Mouse (Mus musculus): ENCODE data around the gene Vdr. TPM values are rescaled to one million over a fixed set of nuclear protein-coding genes. Genes with fewer than 3 reads are reported as not detected.

Vdr gene
- polyA plus RNA-seq, 1 experiment = 0.46 TPM

GRCm38 (mm10) chr15:97864361-97865045, 45.9 kb downstream of the Vdr start:
- Histone ChIP-seq H3K4me1 (ENCODE audit: control insufficient read depth, insufficient read depth, low read length) (no peaks in the 10 kb centered on the region), H3K27me3 (ENCODE audit: control insufficient read depth, insufficient read depth, low read length) (no peaks in the 10 kb centered on the region), H3K27ac (ENCODE audit: insufficient read depth, low read length) (no peak overlapping the region), H3K4me3 (replicated peaks; ENCODE audit: insufficient read depth, low read depth, low read length) (no peak overlapping the region)
- TF ChIP-seq CTCF (IDR thresholded peaks at IDR 0.05; ENCODE audit: borderline replicate concordance, insufficient read depth, low read depth, low read length) = no peak
- TF ChIP-seq POLR2A (IDR thresholded peaks at IDR 0.05; ENCODE audit: borderline replicate concordance, insufficient read depth, low read length) = no peak
- 55% methylated on average over 8 of the region's 8 CpGs for WGBS
- DNase-seq = no peak

- no peak overlapping the region for H3K4me3 ChIP-seq (replicated peaks; ENCODE audit: insufficient read depth, low read depth, low read length)
- no peak for DNase-seq
- H3K27ac ChIP-seq (ENCODE audit: insufficient read depth, low read length) = no peak overlapping the region
- TF ChIP-seq POLR2A (IDR thresholded peaks at IDR 0.05; ENCODE audit: borderline replicate concordance, insufficient read depth, low read length) (no peak), CTCF (IDR thresholded peaks at IDR 0.05; ENCODE audit: borderline replicate concordance, insufficient read depth, low read depth, low read length) (no peak)
- no peaks in the 10 kb centered on the region for H3K27me3 ChIP-seq (ENCODE audit: control insufficient read depth, insufficient read depth, low read length)
- no peaks in the 10 kb centered on the region for H3K4me1 ChIP-seq (ENCODE audit: control insufficient read depth, insufficient read depth, low read length)
- 49% methylated on average over 18 of the region's 18 CpGs for WGBS
These were observed 46.9 kb downstream of the Vdr start for GRCm38 (mm10) chr15:97863494-97863881.

GRCm38 (mm10) chr15:97862881-97863493, 47.4 kb downstream of the Vdr start:
- Histone ChIP-seq H3K27ac (ENCODE audit: insufficient read depth, low read length) (no peak overlapping the region), H3K27me3 (ENCODE audit: control insufficient read depth, insufficient read depth, low read length) (no peaks in the 10 kb centered on the region), H3K4me1 (ENCODE audit: control insufficient read depth, insufficient read depth, low read length) (no peaks in the 10 kb centered on the region), H3K4me3 (replicated peaks; ENCODE audit: insufficient read depth, low read depth, low read length) (no peak overlapping the region)
- 46% methylated on average over 14 of the region's 14 CpGs for whole genome bisulfite sequencing
- no peak for DNase-seq
- TF ChIP-seq POLR2A (IDR thresholded peaks at IDR 0.05; ENCODE audit: borderline replicate concordance, insufficient read depth, low read length) = no peak
- TF ChIP-seq CTCF (IDR thresholded peaks at IDR 0.05; ENCODE audit: borderline replicate concordance, insufficient read depth, low read depth, low read length) = no peak

- Histone ChIP-seq H3K27ac (ENCODE audit: insufficient read depth, low read length) (no peak overlapping the region), H3K27me3 (ENCODE audit: control insufficient read depth, insufficient read depth, low read length) (no peaks in the 10 kb centered on the region), H3K4me3 (replicated peaks; ENCODE audit: insufficient read depth, low read depth, low read length) (no peak overlapping the region), H3K4me1 (ENCODE audit: control insufficient read depth, insufficient read depth, low read length) (no peaks in the 10 kb centered on the region)
- DNase-seq = no peak
- TF ChIP-seq POLR2A (IDR thresholded peaks at IDR 0.05; ENCODE audit: borderline replicate concordance, insufficient read depth, low read length) = no peak
- no peak for TF ChIP-seq CTCF (IDR thresholded peaks at IDR 0.05; ENCODE audit: borderline replicate concordance, insufficient read depth, low read depth, low read length)
- 80% methylated on average over 3 of the region's 3 CpGs for WGBS
These were observed 50.1 kb downstream of the Vdr start for GRCm38 (mm10) chr15:97860353-97860752.

GRCm38 (mm10) chr15:97858431-97858830, 52.0 kb downstream of the Vdr start:
- 91% methylated on average over 4 of the region's 4 CpGs for WGBS
- no peak overlapping the region for H3K4me3 ChIP-seq (replicated peaks; ENCODE audit: insufficient read depth, low read depth, low read length)
- no peak for DNase-seq
- TF ChIP-seq POLR2A (IDR thresholded peaks at IDR 0.05; ENCODE audit: borderline replicate concordance, insufficient read depth, low read length) (no peak), CTCF (IDR thresholded peaks at IDR 0.05; ENCODE audit: borderline replicate concordance, insufficient read depth, low read depth, low read length) (no peak)
- H3K4me1 ChIP-seq (ENCODE audit: control insufficient read depth, insufficient read depth, low read length) = no peaks in the 10 kb centered on the region
- H3K27ac ChIP-seq (ENCODE audit: insufficient read depth, low read length) = no peak overlapping the region
- no peaks in the 10 kb centered on the region for H3K27me3 ChIP-seq (ENCODE audit: control insufficient read depth, insufficient read depth, low read length)

GRCm38 (mm10) chr15:97854551-97854950, 55.9 kb downstream of the Vdr start:
- 79% methylated on average over 6 of the region's 6 CpGs for WGBS
- Histone ChIP-seq H3K4me1 (ENCODE audit: control insufficient read depth, insufficient read depth, low read length) (no peaks in the 10 kb centered on the region), H3K27ac (ENCODE audit: insufficient read depth, low read length) (no peak overlapping the region), H3K4me3 (replicated peaks; ENCODE audit: insufficient read depth, low read depth, low read length) (no peak overlapping the region), H3K27me3 (ENCODE audit: control insufficient read depth, insufficient read depth, low read length) (no peaks in the 10 kb centered on the region)
- no peak for DNase-seq
- no peak for TF ChIP-seq CTCF (IDR thresholded peaks at IDR 0.05; ENCODE audit: borderline replicate concordance, insufficient read depth, low read depth, low read length)
- no peak for TF ChIP-seq POLR2A (IDR thresholded peaks at IDR 0.05; ENCODE audit: borderline replicate concordance, insufficient read depth, low read length)

GRCm38 (mm10) chr15:97854059-97854458, 56.4 kb downstream of the Vdr start:
- WGBS = 57% methylated on average over 8 of the region's 8 CpGs
- TF ChIP-seq POLR2A (IDR thresholded peaks at IDR 0.05; ENCODE audit: borderline replicate concordance, insufficient read depth, low read length) = no peak
- no peak for TF ChIP-seq CTCF (IDR thresholded peaks at IDR 0.05; ENCODE audit: borderline replicate concordance, insufficient read depth, low read depth, low read length)
- Histone ChIP-seq H3K27ac (ENCODE audit: insufficient read depth, low read length) (no peak overlapping the region), H3K4me1 (ENCODE audit: control insufficient read depth, insufficient read depth, low read length) (no peaks in the 10 kb centered on the region), H3K4me3 (replicated peaks; ENCODE audit: insufficient read depth, low read depth, low read length) (no peak overlapping the region), H3K27me3 (ENCODE audit: control insufficient read depth, insufficient read depth, low read length) (no peaks in the 10 kb centered on the region)
- no peak for DNase-seq

- no peak for DNase-seq
- H3K27me3 ChIP-seq (ENCODE audit: control insufficient read depth, insufficient read depth, low read length) = no peaks in the 10 kb centered on the region
- H3K4me1 ChIP-seq (ENCODE audit: control insufficient read depth, insufficient read depth, low read length) = no peaks in the 10 kb centered on the region
- WGBS = 92% methylated on average over 3 of the region's 3 CpGs
- no peak overlapping the region for H3K4me3 ChIP-seq (replicated peaks; ENCODE audit: insufficient read depth, low read depth, low read length)
- no peak overlapping the region for H3K27ac ChIP-seq (ENCODE audit: insufficient read depth, low read length)
- no peak for TF ChIP-seq CTCF (IDR thresholded peaks at IDR 0.05; ENCODE audit: borderline replicate concordance, insufficient read depth, low read depth, low read length)
- no peak for TF ChIP-seq POLR2A (IDR thresholded peaks at IDR 0.05; ENCODE audit: borderline replicate concordance, insufficient read depth, low read length)
These were observed 58.1 kb downstream of the Vdr start for GRCm38 (mm10) chr15:97852291-97852690.

Data from cerebellum, adult 2 months (tissue).